Mouse (Mus musculus) monocyte, adult 5-6 weeks (primary cell): ENCODE measurements around the gene Hck. TPM values are rescaled to one million over a fixed set of nuclear protein-coding genes. Genes with fewer than 3 reads are reported as not detected.

Experiments
- ATAC-seq: fragments of 153-309, 156-312 bp; replicated peaks from 2 replicates; pipeline ENCODE4 v1.8.0; 2017; ENCODE audit warnings: mild to moderate bottlenecking; ENCODE audit not compliant: low TSS enrichment, insufficient number of reproducible peaks, severe bottlenecking, poor library complexity, low FRiP score
- total RNA-seq: library from RNA; stranded (forward); fragments of 200-1000, 200-491, 200-594 nt; gene quantifications from 3 replicates; pipeline ENCODE4 v1.2.3, GENCODE M21; 2017

The Hck gene
- total RNA-seq, 1 experiment from 2014 or later, result 550 TPM

DNA sequence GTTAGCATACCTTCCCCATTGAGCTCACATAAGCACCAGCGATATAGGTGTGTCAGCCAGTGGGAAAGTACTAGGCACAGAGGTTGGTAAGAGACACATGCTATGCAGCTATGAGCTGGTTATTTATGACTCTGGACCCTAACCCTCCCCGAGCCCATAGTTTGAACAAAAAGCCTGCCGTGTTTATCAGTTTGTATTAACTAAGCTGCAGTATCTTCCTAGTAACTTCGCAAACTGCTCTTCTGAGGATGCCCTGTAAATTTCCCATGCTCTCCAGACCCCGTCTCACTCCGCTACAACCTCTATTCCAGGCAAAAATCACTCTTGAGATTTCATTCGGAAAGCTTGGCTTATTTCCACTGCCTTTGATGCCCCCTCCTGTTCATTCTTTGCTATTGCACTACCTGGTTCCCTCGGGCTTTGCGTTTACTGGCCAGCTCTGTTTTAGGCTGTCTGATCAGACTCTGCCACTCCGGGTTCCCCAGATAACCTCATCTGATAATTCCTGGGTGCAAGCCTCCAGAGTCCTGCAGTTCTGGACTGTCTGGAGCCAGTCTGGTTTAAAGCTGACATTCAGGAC is 34.4 kb downstream of the Hck start:
- ATAC-seq, result no peak

DNA sequence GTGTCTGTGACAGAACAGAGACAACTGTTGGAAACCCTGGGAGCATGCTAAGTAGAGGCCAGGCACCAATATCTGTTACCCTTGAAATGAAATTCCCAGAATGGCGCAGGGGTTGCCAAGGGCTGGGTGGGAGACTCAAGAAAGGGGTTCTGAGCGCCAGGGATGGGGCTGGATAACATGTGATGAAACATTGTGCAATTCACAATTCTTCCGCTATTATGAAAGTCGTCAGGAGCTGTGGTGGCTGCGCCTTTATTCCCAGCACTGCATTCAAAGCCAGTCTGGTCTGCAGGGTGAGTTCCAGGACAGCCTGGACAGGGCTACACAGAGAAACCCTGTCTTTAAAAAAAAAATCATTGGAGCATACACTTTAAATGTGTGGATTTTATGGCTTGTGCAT is 37.1 kb downstream of the Hck start:
- peak; percentile 24; the same call in 1 of the 2 replicates for ATAC-seq

- peak; percentile 28 for ATAC-seq
Observed at GRCm38 (mm10) chr2:153147236-153147635, 39.0 kb downstream of the Hck start.

DNA sequence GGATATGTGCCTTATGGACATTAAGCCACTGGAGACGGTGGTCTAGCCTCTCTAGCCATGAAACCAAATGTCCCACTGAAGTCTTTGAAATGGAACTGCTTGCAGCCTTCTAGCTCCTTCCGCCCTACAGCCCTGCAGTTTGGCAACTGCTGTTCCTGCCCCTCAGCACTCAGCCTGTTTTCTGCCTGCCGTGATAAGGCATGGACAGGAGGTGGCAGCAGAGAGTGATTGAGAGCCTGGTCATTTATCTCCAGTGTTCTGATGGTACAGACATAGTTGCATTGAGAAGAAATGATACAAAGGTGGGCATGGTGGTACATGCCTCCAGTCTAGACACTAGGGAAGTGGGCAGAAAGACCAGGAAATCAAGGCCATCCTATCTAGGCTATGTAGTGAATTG is 39.4 kb downstream of the Hck start:
- ATAC-seq, result peak; percentile 67

DNA sequence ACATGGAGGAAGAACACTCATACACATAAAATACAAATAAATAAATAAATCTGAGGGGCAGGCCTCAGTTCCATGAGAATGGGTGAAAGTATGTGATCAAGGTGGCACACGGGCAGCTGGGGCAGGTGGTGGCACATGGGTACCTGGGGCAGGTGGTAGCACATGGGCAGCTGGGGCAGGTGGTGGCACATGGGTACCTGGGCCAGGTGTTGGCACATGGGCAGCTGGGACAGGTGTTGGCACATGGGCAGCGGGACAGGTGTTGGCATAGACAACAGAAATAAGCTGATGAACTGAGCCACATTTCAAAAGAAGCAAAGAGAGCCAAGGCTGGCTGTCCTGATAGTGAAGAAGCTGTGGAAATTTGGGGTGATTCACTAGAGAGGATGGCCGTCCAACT is 41.5 kb downstream of the Hck start:
- ATAC-seq, result no peak

DNA sequence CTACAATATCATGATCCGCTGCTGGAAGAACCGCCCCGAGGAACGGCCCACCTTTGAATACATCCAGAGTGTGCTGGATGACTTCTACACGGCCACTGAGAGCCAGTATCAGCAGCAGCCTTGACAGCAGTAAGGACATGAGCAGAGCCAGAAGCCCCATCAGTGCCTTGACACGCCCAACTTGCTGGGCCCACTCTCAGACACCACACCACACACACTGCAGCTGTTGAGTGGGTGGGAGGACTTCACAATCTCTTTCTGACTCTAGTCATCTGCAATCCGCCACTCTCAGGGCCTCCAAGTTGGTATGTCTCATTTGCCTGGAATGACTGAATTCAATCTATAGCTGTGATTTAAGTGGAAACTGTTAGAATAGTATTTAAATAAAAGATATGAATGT is 42.8 kb downstream of the Hck start:
- ATAC-seq, result no peak

DNA sequence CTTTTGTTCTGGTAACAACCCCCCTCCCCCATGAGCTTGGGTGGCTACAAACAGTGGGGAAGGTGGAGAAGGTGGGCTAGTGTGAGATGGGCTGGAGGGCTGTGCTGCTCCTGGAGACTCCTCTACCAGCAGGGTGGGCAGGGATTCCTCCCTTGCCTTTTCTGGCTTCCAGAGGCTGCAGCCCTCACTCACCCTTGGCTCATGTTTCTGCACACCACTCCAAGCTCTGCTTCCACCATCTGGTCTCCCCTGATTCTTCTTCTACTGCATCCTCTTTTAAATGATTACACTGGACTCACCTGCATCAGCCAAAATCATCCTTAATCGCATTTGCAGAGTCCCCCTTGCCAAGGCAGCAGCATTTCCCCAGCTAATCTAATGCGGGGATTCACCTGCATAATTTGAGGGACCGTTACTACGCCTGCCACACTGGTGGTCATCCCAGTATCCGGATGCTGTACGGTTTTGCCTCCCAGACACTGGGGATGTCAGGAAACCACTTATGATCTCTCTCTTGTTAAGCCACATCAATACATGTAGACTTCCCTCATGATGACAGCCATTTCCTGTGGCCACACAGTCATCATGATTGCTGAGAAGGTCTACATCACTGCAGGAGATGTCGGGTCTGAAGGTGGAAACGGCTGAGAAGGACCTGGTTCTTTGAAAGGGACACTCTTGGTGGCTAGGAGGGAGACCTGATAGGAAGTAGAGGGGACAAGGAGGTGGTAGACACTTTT is 43.8 kb downstream of the Hck start:
- ATAC-seq, result no peak

GRCm38 (mm10) chr2:153153033-153153450 is 44.8 kb downstream of the Hck start:
- no peak for ATAC-seq

DNA sequence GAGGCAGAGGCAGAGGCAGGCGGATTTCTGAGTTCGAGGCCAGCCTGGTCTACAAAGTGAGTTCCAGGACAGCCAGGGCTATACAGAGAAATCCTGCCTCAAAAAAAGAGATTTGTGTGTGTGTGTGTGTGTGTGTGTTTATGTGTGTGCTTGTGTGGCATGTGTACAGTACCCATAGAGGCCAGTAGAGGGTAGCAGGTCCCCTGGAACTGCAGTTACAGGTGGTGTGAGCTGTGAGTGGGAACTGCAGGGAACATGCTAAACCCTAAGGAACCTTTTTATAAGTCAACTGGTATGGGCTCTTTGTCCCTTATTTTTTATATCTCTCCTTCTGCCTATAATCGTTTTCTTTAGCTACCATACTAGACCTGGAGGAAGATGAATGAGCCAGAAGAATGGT is 49.0 kb downstream of the Hck start:
- ATAC-seq, result no peak

GRCm38 (mm10) chr2:153160133-153160532 is 51.9 kb downstream of the Hck start:
- ATAC-seq, result no peak

GRCm38 (mm10) chr2:153160844-153161683 is 52.8 kb downstream of the Hck start, which contains the start of gene Tm9sf4:
Gene Tm9sf4 (plus strand): TSS chr2:153161303.
- ATAC-seq, result peak; percentile 72

DNA sequence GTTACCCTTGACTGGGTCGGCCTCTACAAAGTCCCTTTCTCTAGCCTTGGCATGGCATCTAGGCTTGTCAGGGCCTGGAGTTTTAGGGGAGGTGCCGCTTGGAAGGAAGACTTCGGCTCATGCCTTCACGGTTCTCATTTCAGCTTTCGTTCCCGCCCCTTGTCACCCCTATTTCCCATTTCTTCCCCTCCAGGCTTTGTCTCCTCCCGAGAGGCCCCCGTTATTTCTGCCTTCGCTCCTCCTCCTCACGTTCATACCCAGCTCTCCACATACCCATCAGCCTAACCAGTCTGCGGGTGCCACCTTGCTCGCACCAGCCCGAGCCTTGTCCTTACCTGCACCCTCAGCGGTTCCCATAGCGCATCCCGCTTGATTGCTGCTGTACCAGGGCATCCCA is 53.4 kb downstream of the Hck start:
- ATAC-seq, result peak; percentile 47

DNA sequence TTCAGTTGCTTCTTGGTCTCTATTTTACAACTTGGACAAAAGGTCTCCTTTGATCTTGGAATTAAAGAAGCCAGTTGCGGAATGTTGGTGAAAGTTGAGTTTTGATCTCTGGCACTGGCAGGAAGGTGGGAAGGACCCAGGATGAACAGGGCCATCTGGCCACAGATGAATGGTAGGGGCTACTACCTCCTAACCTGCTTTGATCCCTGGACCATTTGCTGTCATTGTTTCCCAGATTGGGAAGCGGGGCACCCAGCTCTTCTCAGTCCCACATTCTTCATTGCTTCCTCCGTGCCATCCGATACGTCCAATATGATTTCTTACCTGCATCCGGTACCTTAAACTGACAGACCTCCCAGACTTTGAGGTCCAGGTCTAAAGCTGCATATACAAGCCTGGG is 58.9 kb downstream of the Hck start:
- ATAC-seq, result no peak

- peak; percentile 54 for ATAC-seq
Observed at GRCm38 (mm10) chr2:153168134-153168820, 60.0 kb downstream of the Hck start.

- peak; percentile 82 for ATAC-seq
Observed at GRCm38 (mm10) chr2:153170490-153171224, 62.4 kb downstream of the Hck start.

DNA sequence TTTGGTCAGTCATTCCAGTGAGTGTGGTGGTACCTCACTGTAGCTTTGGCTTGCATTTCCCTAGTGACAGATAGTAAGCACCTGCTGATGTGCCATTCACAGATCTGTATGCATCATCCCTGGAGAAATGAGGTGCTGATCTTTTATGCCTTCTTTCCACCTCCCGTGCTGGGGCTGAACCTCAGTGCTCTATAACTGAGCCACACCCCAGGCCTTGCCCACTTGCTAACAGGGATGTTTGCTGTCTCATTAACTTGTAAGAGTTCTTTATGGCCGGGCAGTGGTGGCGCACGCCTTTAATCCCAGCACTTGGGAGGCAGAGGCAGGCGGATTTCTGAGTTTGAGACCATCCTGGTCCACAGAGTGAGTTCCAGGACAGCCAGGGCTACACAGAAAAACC is 63.7 kb downstream of the Hck start:
- ATAC-seq, result no peak

GRCm38 (mm10) chr2:153175995-153176570 is 67.8 kb downstream of the Hck start:
- ATAC-seq, result no peak

DNA sequence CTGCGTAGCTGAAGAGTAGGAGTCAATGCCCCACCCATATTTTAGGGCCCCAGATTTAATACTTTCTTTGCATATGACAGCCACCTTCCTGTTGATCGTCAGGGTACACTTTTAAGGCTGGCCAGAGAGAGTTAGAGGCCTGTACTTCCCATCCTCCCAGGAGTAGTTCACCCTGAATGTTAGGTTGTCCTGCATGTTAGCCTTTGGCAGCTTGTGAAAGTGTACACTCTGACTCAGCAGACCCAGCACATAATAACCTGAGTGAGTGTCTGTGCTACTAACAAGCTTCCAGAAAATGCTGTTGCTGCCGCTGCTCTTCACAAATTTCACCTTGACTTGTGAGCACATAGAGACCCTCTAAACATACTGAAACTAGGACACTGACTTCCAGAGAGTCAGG is 68.9 kb downstream of the Hck start:
- no peak for ATAC-seq
